Mouse (Mus musculus) adrenal gland, postnatal 14 days (tissue): ENCODE measurements around the gene Ndufb11. TPM values are rescaled to one million over a fixed set of nuclear protein-coding genes. Genes with fewer than 3 reads are reported as not detected.
A peak's percentile ranks its signal among the peaks of the same experiment; 100 is the strongest.

Experiments used
- DNase-seq: peaks from one replicate; pipeline ENCODE4 v3.0.0; 2021; ENCODE audit warnings: mixed read lengths
- long read RNA-seq, 2 experiments: library from polyadenylated mRNA; stranded (forward); transcript quantifications; one replicate each; pipeline ENCODE4 v2.0.0; 2021
- total RNA-seq: library from RNA; stranded (reverse); gene quantifications from 2 replicates; pipeline ENCODE4 v1.2.3, GENCODE M21; 2021

The Ndufb11 gene
- 465 and 484 TPM in 2 replicates for total RNA-seq
- long read RNA-seq, experiment 1, transcript Ndufb11-201 (3 exons, 908 nt) = major isoform, 382 of 400 reads
- long read RNA-seq, experiment 1, partial matches to known transcripts = 9 of 400 reads
- long read RNA-seq, experiment 1, other reads (novel, unspliced or antisense) = 9 of 400 reads
- long read RNA-seq, experiment 2, transcript Ndufb11-201 (3 exons, 908 nt) = major isoform, 631 of 651 reads
- long read RNA-seq, experiment 2, partial matches to known transcripts = 10 of 651 reads
- long read RNA-seq, experiment 2, other reads (novel, unspliced or antisense) = 10 of 651 reads

DNA sequence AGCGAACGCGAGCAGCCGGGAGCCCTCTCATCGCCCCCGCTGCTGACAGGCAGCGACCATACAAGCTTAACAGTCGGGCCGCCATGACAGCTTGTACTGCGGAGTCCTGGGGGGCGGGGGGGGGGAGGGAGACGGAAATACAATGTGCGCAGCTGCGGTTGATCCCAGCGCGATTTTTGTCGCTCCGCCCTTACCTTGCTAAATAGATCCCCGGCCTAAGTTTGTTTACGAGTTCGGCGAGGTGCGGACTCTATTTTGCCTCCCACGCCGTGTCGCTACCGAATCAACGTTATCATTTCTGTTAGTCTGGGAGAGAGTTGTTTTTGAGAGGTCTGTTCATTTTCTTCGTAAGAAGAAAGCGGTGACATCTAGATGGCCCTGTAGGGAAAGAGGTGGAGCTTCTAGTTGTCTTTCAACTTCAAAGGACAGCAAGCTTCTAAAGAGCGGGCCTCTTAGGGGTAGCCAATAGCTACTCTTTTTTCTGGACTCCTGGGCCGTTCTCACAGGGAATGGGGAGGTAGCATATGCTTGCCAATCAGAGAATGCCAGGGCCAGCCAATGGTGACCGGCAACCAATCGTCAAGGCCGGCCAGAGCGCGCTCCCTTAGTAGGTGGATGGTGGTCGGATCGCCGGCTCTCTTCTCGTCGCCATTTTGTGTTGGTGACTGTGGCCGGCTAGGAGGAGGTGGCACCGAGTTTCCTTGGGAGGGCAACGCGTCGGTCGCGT lies at the start of gene Ndufb11, which contains the start of gene Rbm10:
Ndufb11 (minus strand) TSS at position 444 of the 727 bp plus-strand sequence.
Rbm10 (plus strand) TSS at position 328 of the 727 bp plus-strand sequence.
- peak; percentile 90 for DNase-seq

DNA sequence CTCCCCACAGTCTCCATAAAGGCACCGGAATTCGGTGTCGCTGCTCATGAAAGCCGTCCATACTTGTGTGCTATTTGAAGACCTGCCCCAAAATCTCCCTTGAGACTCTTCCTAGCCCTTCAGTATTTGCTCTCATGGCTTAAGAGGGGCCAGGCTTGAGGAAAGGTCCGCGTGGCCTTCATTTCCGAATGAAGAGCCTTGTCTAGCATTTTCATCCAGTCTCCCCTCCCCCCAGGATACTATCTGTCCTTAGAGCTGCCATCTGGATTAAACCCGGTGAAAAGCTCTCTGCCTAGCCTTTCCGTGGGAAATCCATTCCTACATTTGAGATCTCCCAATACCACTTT lies 46.0 kb upstream of the Ndufb11 start:
- DNase-seq = no peak

DNA sequence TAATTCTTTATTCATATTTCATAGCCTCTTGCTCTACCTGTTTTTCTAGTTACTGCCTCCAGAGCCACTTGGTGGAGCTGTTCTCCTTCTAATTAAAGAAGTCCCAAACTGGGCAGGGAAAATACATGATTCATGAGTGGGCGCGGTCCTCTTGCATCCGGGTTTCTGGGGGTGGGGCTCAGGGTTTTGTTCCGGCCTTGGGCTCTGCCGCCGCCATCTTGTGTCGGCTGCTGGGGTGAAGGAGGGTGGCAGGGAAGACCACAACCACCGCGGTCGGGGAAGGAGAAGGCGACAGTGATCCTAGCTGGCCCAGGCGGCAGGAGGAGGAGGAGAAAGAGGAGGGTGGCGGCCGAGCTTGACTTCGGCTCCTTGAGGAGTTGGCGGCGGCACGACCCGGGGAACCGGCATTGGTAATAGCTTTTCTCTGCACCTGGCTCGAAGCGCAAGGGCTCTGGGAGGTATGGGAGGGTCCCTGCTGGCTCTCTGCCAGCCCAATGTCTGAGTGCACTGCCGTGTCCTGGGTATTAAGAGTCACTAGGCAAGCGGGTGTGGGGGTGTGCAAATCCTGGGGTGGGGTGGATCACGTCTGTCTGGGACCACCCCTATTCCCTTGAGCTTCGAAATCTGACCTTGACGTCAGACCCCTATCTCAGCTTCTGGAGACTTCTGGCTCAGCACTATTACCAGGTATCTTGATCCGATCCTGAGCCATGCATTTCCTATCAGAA lies 45.5 kb upstream of the Ndufb11 start:
- peak; percentile 91 for DNase-seq

DNA sequence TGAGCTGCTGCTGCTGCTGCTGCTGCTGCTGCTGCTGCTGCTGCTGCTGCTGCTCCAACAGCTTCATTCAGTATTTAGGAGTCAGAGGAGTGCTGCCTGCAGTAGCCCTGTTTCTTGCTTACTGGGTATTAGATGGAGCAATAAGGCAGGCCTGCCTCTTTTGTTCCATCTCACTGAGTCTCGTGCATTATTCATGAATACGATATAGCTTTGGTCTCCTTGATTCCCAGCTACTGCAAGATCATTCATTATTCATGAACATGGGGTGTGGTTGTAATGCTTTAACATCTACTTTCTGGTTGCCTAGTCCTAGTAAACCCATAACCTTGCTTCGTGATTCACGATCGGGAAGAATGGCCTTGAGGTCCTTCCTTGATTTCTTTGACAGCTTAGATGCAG lies 44.9 kb upstream of the Ndufb11 start:
- DNase-seq = no peak

DNA sequence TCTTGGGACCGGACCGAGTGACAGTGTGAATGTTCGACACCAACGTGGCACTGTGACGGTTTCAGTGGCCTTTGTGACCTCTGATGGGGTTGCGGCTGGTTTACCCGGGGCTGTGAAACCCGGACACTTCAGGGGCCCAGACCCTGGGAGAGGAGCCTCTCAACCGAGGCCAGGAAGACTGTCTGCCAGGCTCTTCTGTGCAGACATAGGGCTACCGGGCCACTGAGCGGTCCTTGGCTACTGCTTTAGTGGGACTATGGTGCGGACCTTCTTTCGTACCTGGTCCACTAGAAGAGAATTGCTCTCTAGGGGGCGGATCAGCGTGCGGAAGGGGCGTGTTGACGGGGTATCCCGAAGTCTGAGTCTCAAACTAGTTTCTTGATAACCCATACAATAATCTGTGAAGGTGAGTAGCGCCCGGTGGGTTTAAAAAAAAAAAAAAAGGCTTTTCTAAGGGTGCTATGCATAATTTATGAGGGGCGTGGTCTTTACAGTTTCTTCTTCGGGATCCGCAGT lies 41.5 kb upstream of the Ndufb11 start:
- peak; percentile 12 for DNase-seq

DNA sequence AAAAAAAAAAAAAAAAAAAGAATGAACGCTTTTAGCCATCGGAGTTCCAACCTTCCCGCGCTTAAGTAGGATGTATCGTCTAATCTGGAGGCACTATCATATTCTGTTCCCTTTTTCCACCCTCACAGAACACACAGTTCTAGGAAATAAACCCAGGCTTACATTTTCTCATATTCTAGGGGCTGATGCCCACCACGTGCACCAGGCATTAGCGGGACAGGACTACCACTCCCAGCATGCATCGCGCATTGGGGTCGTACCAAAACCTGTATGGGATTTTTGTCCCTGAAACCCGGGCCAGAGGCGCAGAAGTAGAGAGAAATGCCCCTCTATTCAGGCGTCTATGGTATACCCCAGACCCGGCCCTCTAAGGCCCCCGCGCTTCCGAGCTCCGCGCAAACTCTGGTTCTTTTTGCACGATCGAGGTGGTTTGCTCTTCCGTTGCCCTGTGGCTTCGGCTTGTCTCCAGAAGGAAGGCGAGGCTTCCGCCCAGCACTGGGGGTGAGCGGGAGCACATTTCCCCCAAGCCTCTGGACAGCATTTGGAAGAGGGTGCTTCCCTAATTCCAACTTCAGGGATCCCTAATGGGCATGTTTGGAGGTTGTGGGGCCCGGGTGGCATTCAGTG lies 40.7 kb upstream of the Ndufb11 start, which contains the start of gene Uba1:
Uba1 (plus strand) TSS at position 301 of the 627 bp plus-strand sequence.
- peak; percentile 80 for DNase-seq

DNA sequence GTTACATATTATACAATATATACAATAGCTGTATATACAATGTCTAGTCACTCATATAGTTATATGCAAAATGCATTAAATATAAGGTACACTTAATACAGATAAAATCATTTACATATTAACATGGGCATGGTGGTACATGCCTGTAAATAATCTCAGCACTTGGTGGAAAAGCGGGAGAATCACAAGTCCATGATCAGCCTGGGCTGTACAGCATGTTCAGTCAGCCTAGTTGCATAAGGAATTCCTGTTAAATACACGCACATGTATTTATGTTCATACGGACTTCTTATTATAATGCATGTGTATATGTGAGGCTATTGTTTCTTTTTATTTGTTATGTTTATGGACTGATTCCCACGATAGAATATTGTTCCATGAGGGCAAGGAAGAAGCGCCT lies 40.2 kb upstream of the Ndufb11 start:
- no peak for DNase-seq

DNA sequence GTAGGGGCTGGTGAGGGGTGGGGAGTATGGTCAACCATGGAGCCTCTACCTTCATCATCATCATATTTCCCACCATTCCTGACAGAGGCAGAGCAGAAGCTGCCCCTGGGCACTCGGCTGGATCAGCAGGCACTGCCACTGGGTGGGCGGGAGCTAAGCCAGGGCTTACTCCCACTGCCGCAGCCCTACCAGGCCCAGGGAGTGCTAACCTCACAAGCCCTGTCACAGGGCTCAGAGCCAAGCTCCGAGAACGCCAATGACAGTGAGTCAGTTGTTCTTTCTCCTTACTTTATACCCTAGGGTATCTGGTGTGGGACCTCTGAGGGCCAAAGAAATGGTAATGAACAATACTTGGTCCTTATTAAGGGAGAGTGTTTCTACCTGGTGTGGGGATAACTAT lies 27.4 kb upstream of the Ndufb11 start:
- peak; percentile 12 for DNase-seq

DNA sequence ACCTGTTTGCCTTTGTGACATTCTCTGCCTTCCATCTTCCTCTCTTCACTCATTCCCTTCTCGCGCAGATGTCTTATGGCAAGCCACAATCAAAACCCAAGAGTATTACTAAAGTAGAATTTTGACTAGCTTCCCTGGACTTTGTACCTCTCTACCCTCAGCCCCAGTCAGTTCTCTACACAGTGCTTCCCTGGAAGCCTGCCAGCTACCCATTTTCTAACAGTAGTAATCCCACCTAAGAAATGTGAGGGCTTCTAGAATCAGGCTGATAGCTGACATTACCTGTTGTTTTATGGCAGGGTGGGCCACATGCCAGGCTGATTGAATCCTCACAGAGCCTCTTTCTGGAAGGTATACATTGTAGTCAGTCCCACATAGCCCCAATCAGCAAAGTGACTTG lies 20.7 kb upstream of the Ndufb11 start:
- DNase-seq = no peak

DNA sequence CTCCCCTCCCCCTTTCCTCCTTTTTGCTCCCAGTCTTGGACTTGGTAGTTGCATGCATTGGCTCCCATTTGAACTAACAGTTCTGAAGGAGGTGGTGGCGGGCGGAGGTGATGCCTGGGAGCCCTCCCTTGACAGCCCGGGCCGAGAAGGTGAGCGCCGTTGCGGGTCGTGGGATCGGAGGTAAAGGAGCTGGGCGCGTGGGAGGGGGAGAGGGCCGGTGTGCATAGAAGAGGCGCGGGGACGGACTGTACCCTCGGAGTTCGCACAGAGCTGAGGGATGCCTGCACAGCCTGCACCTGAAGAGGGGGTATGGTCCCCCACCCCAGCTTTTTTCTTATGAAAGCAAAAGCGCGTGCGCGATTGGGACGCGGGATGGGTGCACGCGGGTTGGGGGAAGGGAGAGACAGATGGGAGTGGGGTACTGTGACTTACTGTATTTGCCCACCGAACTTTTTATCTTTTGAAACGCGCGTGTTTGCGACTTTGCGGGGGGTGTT lies 532 bp upstream of the Ndufb11 start:
- peak; percentile 52 for DNase-seq

DNA sequence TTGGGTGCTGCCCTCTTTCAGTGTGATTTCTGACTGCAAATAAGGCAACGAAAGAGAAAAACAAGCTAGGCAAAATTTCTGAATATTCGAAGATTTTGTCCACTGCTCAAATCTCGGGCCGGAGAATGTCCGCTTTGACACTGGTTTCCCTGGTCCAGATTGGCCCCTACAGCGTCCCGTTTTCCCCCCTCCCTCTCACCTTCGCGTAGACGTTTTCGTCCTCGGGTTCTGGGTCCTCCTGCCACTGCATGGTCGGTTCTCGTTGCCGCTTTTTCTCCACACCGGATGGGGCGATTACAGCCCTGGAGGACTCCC lies 601 bp downstream of the Ndufb11 start:
- DNase-seq = no peak

DNA sequence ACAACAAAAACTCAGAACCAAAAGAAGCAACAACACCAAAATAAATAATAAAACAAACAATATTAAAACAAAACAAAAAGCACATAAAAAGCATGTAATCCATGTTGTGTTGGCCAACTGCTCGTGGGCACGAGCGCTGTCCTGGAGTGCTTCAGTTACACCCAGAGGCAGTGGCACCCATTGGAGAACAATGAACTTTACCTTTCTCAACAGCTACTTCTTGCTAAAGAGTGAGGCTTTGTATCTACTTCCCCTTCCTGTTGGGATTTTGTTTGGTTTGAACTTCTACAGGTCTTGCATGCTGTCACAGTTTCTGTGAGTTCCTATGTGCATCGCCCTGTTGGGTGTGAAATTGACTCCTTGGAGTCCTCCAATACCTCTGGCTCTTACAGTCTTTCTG lies 8.9 kb downstream of the Ndufb11 start:
- DNase-seq = no peak

DNA sequence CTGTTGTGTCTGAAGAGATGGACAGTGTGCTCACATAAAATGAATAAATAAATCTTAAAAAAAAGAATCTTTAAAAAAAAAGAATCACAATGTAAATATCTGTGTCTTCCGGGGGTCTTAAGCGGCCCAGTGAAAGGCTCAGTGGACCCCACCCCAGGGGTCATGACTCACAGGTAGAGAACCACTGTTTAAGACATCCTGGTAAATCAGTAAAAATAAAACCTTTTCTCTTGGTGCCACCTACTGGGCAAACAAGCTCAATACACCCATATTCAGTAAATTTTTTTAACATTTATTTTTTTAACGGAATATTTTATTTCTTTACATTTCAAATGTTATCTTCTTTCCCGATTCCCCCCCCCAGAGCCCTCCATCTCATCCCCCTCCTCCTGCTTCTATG lies 29.5 kb downstream of the Ndufb11 start:
- peak; percentile 4 for DNase-seq

DNA sequence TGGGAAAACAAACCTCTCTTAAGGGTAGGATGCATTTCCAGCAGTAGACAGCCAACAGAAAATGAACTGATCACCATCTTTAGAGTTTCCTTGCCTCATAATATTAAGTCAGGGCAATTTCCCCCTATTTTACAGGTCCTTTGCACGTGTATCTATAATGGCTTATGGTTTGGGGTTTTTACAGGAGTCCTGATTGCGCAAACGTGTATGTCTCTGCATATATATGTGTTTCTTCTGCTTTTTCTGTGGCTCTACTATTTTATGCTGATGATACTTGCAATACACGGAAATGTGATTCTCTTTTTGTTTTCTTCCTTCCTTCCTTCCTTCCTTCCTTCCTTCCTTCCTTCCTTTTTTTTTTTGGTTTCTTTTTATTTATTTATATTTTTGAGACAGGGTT lies 43.5 kb downstream of the Ndufb11 start:
- no peak for DNase-seq

DNA sequence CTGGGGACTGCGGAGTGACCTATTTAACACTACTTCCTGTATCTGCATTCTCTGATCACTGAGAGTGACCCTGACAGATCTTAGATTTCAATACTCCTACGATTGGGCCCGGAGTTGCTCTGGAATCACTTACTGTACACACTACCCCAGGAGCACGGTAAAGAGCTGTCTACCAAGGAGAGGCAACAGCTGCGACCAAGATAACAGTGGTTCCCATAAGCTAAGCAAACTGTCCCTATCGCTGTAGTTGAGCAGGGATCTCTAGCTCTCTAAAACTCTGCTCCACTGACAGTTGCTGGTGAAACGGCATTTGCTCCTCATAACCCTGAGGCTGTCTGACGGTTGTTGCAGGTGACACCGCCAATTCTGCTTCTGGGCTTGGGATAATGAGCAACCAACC lies 44.7 kb downstream of the Ndufb11 start:
- no peak for DNase-seq

DNA sequence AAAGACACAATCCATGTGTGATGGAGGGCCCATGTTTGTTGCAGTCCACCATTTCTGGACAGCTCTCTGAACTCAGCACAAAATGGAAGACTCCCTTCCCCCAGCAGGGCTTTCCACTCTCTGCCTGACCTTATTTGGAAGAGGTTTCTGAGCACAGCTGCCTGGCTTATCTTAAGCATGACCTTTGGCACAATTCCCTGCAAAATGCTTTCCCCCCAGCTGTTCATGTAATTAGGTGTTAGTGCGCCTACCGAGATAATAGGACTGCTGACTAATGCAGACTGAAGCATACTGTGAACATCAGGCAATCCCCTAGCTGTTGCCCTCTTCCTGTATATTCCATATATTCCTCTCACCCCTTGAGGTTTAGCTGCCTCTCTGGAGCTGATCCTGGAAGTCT lies 46.4 kb downstream of the Ndufb11 start:
- DNase-seq = peak; percentile 18

Other genes with a start within 250 kb of the Ndufb11 start
- gene Jade3, start 191.9 kb downstream of the Ndufb11 start, total RNA-seq = 5.6 and 5.8 TPM in 2 replicates
- gene Rgn, start 67.8 kb downstream of the Ndufb11 start, total RNA-seq = 3.6 and 82.0 TPM in 2 replicates
- gene Rbm10, start 116 bp downstream of the Ndufb11 start, total RNA-seq = 36.8 and 37.9 TPM in 2 replicates
- 320 and 338 TPM in 2 replicates for gene Uba1, start 40.7 kb upstream of the Ndufb11 start, total RNA-seq
- gene Cdk16, start 70.3 kb upstream of the Ndufb11 start, total RNA-seq = 164 and 183 TPM in 2 replicates
- gene Usp11, start 86.3 kb upstream of the Ndufb11 start, total RNA-seq = 23.2 and 24.3 TPM in 2 replicates
- 96.3 and 102 TPM in 2 replicates for gene Araf, start 180.2 kb upstream of the Ndufb11 start, total RNA-seq